Mouse (Mus musculus) kidney, postnatal 4 days (tissue): ENCODE results near the gene Shank2.

Source experiments
- DNase-seq, 2 experiments: peaks; one replicate each; pipeline ENCODE4 v3.0.0; 2021; ENCODE audit warnings: mixed read lengths in 2 of 2

Shank2 gene

DNA sequence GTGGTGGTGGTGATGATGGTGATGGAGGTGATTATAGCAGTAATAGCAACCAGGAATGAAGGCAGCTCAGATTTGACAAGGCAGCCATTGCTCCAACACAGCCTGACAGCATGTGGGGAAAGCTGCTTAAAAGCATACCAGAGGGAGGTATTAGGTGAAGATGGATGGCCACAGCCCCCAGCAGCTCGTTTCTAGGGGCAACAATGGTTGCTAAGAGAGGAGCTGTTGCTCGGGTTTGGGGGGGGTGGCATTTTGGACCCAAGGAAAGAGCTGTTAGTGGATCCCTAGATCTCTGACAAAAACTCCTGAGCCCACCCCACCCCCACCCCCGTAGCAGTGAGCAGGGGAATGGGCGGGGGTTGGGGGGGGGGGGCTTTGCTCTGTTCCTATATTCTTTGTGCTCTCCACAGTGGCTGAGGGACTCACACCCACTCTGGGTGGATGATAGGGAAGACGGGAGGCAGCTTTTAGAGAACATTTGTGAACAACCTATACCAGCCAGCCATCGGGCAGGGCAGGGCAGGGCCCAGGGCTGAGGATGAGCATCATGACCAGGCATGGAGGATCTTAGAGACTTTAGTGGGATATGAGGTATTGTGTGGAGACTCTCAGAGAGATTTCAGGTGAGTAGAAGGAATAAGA, 377.6 kb downstream of the Shank2 start:
- no peak for DNase-seq

DNA sequence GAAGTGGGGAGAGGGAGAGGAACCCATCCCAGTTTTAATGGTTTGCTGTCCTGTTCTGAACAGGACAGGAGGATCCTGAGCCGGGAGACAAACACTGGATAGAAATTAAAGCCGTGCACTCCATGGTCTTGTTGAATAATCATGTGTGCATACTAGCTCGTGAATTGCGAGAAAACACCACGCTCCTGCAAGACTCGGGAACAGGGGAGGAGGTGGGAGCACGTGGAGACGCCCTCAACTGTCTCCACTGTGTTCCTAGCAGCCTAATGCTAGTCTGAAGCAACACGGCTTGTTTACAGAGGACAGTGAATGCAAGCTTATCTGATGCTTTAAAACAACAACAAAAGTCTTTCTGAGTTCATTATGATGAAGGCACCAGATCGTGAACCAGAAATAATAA, 379.9 kb downstream of the Shank2 start:
- no peak for DNase-seq

DNA sequence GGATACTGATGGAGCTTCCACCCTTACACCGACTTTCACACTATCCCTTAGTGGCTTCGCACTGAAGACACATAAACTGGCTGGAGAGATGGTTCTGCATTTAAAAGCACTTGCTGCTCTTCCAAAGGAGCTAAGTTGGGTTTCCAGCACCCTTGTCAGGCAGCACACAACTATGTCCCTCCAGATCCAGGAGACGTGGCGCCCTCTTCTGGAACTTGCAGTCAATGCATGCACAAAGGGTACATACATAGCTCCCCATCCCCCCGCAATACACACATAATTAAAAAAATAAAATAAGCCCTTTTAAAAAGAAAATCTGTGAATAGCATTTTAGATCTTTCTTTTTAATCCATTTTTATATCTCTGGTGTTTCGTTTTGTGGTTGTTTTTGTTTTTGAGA, 385.8 kb downstream of the Shank2 start:
- DNase-seq, result no peak

GRCm38 (mm10) chr7:144389704-144390103, 388.0 kb downstream of the Shank2 start:
- no peak for DNase-seq

DNA sequence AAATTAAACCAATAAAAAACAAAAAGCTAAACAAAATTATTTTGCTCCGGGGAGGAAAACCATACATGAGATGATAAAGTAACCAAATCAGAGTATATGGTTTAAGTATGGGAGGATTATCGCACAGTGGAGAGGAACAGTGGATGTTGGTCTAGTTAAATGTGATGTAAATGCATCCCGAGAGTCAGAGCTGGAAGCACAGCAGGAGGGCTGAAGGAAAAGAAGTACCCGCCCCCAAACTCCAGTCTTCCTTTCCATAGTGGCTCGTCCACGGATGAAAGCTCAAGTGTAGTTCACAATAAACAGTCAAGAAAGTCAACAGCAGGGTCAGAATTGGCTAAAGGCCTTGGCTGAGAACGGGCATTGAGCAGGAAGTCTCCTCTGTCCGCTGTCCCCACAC, 388.9 kb downstream of the Shank2 start:
- DNase-seq, result no peak

DNA sequence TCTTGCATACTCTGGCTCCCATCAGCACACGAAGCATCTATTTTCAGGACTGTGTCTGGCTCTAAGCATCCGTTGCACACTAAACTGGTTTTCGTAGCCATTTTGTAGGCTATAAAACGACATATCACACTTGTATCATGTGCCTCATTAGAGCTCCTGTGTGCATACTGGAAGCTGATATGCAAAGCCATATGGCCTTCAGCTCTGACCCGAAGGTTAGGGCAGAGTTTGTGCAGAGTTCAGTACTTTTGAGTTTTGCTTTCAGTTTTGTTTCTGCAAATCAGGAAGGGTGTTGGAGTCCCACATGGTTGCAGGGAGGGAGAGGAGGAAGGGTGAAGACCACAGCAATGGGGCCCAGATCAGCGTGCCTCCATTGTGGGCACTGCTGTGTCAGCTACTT, 390.0 kb downstream of the Shank2 start:
- DNase-seq, result no peak

DNA sequence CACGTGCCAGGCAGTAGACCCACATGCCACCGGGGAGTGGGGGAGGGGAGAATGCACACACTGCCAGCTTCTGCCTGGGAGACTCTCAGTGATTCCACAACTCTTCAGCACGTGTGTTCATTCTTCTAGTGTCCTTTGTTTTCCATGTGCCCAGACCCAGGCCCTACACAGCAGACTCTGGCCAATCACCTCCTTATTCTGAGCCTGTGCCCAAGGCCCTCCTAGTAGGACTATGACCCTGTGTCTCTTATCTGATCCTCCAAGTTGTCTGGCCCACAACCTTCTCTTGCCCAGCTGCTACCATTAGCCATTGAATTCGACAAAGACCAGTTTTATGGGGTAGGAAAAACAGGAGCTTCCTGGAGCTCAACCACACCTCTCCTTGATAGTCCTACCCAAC, 400.8 kb downstream of the Shank2 start:
- DNase-seq, result no peak

- DNase-seq, result no peak
Measured at GRCm38 (mm10) chr7:144407675-144408074, 405.9 kb downstream of the Shank2 start.

DNA sequence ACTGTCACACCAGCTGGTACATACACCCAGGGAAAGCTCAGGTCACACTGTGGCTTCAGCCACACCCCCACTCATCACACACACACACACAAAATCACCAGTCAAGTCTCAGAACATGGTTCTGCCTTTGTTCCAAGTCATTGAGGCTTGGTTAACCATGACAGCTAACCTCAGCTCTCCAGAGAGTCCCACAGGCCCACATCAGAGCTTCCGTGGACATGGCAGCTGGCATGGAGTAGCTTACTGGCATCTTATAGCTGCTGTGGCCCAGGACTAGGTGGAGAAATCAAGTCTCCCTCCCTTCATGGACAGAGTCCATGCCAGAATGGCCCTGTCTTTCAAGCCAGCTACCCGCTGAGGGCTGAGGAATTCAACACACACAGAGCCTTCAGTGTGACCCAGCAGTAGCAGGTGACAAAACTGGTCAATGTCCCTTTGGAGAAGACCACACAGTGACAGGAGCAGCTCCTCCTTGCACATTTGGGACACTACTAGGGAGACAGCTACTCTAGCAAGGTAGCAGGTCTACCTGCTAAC, 406.8 kb downstream of the Shank2 start:
- no peak for DNase-seq

DNA sequence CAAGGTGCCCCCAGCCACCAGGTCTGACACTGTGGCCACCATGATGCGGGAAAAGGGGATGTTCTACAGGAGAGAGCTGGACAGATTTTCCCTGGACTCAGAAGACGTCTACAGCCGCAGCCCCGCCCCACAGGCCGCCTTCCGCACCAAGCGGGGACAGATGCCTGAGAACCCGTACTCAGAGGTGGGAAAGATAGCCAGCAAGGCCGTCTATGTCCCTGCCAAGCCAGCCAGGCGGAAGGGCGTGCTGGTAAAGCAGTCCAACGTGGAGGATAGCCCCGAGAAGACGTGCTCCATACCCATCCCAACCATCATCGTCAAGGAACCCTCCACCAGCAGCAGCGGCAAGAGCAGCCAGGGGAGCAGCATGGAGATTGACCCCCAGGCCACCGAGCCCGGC, 408.0 kb downstream of the Shank2 start:
- no peak for DNase-seq

GRCm38 (mm10) chr7:144411967-144412906, 410.5 kb downstream of the Shank2 start:
- peak in 1 of 2 experiments; percentile 31 for DNase-seq

DNA sequence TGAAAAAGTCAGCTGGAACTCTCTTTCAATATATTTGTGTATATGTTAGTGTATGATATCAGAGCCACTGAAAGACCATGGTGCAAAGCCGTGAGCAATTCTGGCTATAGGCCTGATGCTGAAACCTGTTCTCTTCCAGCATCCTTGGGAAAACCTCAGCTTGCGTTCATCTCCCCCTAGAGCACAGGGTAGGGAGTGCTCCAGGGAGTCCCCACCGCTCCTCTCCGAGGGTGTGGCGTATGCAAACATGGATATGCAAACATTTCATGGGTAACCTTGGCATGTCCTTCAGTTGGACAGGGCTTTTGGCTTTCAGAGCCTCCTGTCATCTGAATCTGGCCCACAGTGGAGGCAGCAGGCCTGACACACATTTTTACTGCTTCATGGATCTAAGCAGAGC, 412.9 kb downstream of the Shank2 start:
- DNase-seq, result no peak

- DNase-seq, result peak; percentile 24 to 43
Measured at GRCm38 (mm10) chr7:144415795-144416194, 414.1 kb downstream of the Shank2 start.

DNA sequence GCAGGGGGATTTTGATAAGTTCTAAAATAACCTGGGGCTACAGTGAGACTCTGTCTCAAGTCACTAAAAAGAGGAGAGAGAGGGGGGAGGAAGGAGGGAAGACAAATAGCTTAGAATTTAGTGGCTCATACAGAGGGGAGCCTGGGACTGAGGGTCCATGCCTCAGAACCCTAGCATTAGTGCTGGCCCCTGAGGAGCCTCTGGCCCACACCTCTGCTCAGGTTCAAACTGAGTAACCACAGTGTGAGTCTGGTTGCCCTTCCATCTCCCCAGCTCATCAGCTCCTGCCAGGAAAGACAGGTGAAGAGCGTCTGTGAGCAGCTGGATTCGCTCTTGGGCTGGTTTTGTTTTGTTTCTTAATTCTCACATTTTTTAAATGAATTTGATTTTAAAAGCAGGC, 415.5 kb downstream of the Shank2 start:
- DNase-seq, result no peak

DNA sequence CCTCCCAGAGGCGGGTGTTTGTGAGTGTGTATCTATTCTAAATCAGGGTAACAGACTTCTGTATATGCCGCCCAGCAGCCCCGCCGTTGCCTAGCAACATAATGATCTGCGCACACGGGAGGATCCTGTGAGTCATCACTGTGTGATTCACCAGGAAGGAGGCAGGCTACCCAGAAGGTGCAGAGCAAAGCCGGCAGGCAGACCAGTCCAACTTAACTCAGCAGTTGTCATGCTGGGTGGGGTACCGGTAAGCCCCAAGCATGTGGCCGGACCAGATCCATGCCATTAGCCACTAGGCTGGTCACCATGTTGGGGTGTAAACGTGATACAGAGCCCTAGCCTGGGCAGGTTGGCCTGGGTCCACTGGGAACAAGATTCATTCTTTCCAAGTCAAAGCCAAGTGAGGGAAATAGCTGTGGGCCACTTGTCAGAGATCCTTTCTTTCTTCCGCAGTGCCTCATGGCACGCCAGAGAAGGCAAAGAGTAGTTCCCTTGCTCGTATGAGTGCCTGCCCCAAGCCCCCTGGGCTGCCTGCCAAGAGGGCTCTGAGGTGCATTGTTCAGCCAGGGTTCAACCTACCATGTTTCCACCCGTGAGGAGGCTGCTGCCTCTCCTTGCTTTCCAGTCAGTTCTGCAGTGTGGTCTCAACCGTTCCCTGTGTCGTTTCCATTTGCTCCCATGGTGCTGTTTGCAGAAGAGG, 416.1 kb downstream of the Shank2 start:
- DNase-seq, result peak; percentile 38 to 54

- DNase-seq, result no peak
Measured at GRCm38 (mm10) chr7:144420552-144420951, 418.8 kb downstream of the Shank2 start.

GRCm38 (mm10) chr7:144421478-144421877, 419.8 kb downstream of the Shank2 start:
- no peak for DNase-seq

GRCm38 (mm10) chr7:144425953-144426352, 424.2 kb downstream of the Shank2 start:
- DNase-seq, result peak; percentile 78 to 79

- DNase-seq, result no peak
Measured at GRCm38 (mm10) chr7:144426594-144426993, 424.9 kb downstream of the Shank2 start.

- no peak for DNase-seq
Measured at GRCm38 (mm10) chr7:144427460-144427859, 425.7 kb downstream of the Shank2 start.

GRCm38 (mm10) chr7:144432920-144433319, 431.2 kb downstream of the Shank2 start:
- no peak for DNase-seq

GRCm38 (mm10) chr7:144438811-144439210, 437.1 kb downstream of the Shank2 start:
- DNase-seq, result no peak

- no peak for DNase-seq
Measured at GRCm38 (mm10) chr7:144441466-144441865, 439.7 kb downstream of the Shank2 start.
